Mouse (Mus musculus): ENCODE measurements around the gene Pde9a. TPM values are rescaled to one million over a fixed set of nuclear protein-coding genes. Genes with fewer than 3 reads are reported as not detected.

Gene Pde9a
- polyA plus RNA-seq, 1 experiment from 2014 or later, result 61.0 TPM

DNA sequence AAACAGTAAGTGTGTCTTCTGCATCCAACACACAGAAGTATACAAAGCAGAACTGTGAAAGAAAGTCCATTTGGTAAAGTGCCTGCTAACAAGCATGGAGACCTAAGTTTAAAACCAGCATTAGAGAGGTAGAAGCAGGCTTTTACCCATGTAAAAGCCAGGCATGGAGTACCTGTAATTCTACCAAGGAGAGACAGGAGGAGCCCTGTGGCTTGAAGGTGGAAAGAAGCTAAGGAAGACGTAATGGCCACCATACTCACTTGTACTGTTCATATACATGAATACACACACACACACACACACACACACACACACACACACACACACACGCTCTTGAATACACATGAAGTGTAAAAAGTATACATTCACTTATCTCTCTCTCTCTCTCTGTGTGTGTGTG, 6.9 kb upstream of the Pde9a start:
- Histone ChIP-seq H3K4me2 (ENCODE audit: low read length) (no peak overlapping the region), H3K4me1 (replicated peaks; ENCODE audit: control insufficient read depth, insufficient read depth, low read length) (peaks cover 2% of the 10 kb centered on the region; the same call in 1 of the 2 replicates), H3K4me3 (ENCODE audit: low read depth, low read length) (no peak overlapping the region), H3K27me3 (replicated peaks; ENCODE audit: control insufficient read depth, insufficient read depth, low read length) (no peaks in the 10 kb centered on the region), H3K9me3 (ENCODE audit: control insufficient read depth, low read length) (no peaks in the 10 kb centered on the region), H3K27ac (ENCODE audit: low read depth) (no peak overlapping the region), H3K36me3 (ENCODE audit: control insufficient read depth, insufficient read depth, low read length) (no peaks in the 10 kb centered on the region), H3K9ac (ENCODE audit: low read length) (no peak overlapping the region)
- DNase-seq (ENCODE audit: low spot score), result no peak
- 60% methylated on average over 2 of the region's 2 CpGs for WGBS
- no peak for ATAC-seq (replicated peaks; ENCODE audit: low FRiP score, low TSS enrichment, low read depth)

DNA sequence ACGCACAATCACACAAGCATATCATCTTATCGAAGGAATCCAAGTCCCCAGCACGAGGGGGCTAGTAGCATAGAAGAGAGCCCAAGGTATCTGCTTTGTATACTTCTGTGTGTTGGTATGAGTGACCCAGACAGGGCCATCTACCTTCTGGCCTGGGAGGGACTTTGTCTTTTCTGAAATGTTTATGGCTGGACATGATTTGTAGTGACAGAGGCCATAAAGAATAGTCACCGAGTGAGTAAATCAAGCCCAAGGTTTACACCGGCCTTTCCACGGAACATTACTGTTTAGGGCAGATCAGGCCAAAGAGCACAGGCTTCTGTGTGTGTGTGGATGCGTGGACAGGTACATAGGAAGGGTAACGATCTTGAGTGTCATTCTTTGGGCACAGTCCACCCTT, 6.1 kb upstream of the Pde9a start:
- H3K4me2 ChIP-seq (ENCODE audit: low read length), result no peak overlapping the region
- H3K27ac ChIP-seq (ENCODE audit: low read depth), result no peak overlapping the region
- DNase-seq (ENCODE audit: low spot score) (no peak), ATAC-seq (replicated peaks; ENCODE audit: low FRiP score, low TSS enrichment, low read depth) (no peak; the same call in 1 of the 2 replicates)
- no peak overlapping the region for H3K9ac ChIP-seq (ENCODE audit: low read length)
- no peak overlapping the region for H3K4me3 ChIP-seq (ENCODE audit: low read depth, low read length)
- H3K36me3 ChIP-seq (ENCODE audit: control insufficient read depth, insufficient read depth, low read length), result no peaks in the 10 kb centered on the region
- no peaks in the 10 kb centered on the region for H3K27me3 ChIP-seq (replicated peaks; ENCODE audit: control insufficient read depth, insufficient read depth, low read length)
- WGBS, result 34% methylated on average over 8 of the region's 8 CpGs
- no peaks in the 10 kb centered on the region for H3K9me3 ChIP-seq (ENCODE audit: control insufficient read depth, low read length)
- peaks cover 4% of the 10 kb centered on the region for H3K4me1 ChIP-seq (replicated peaks; ENCODE audit: control insufficient read depth, insufficient read depth, low read length)

DNA sequence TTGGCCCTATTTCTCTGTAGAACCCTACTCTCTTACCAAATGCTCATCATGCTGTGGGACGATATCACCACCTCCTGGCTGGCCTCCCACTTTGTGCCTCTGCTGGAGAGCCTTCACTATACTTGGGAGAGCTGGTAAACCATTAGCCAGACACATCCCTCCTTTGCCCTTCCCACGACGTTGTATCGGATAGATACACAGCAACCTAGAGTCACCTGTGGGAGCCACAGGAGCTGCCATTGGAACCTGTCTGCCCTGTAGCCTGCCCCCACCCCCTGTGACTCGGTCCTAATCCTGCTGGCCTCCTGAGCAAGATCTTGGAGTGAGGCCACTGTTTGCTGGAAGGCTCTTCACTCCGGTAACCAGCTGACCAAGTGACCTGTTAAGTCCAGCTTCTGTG, 2.7 kb upstream of the Pde9a start:
- Histone ChIP-seq H3K9ac (ENCODE audit: low read length) (no peak overlapping the region), H3K27me3 (replicated peaks; ENCODE audit: control insufficient read depth, insufficient read depth, low read length) (no peaks in the 10 kb centered on the region), H3K9me3 (ENCODE audit: control insufficient read depth, low read length) (no peaks in the 10 kb centered on the region), H3K4me1 (replicated peaks; ENCODE audit: control insufficient read depth, insufficient read depth, low read length) (peaks cover 27% of the 10 kb centered on the region), H3K4me3 (ENCODE audit: low read depth, low read length) (no peak overlapping the region), H3K27ac (ENCODE audit: low read depth) (no peak overlapping the region), H3K36me3 (ENCODE audit: control insufficient read depth, insufficient read depth, low read length) (no peaks in the 10 kb centered on the region), H3K4me2 (ENCODE audit: low read length) (no peak overlapping the region)
- 63% methylated on average over 6 of the region's 6 CpGs for WGBS
- no peak for DNase-seq (ENCODE audit: low spot score)
- ATAC-seq (replicated peaks; ENCODE audit: low FRiP score, low TSS enrichment, low read depth), result no peak

DNA sequence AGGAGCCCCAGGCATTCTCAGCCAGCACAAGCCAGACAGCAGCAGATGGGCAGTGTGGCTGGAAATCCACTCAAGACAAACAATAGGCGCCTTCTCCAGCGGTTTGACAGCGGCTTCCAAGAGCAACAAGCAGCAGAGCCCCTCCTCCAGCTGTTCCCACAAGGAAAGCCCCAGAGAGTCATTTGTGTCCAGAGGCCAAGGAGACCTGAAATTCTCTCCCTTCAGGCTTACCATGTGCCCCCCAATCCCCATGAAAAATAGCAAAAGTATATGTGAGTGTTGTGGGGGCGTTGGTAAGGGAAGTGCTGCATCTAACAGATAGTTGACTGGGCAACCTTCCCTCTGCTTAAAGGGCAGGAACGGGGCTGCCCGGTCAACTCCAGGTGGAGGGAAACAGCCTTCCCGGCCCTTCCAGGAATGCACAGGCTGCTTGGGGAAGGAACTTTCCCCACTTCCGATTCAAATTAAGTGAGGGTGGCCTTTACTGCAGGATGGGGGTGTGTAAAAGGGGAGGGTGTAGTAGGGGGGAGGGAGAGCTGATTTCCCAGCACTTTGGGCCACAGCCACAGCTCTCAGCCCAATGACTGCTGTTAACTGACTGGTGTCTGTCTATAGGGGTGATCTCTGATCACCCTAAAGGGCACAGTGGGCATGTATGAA, 912 bp upstream of the Pde9a start:
- DNase-seq (ENCODE audit: low spot score) (peak; percentile 62), ATAC-seq (replicated peaks; ENCODE audit: low FRiP score, low TSS enrichment, low read depth) (0 out of 2 replicates have a peak, but pooled peaks have one; percentile 11)
- peak overlapping the region; percentile 82 for H3K27ac ChIP-seq (ENCODE audit: low read depth)
- H3K4me1 ChIP-seq (replicated peaks; ENCODE audit: control insufficient read depth, insufficient read depth, low read length), result peaks cover 45% of the 10 kb centered on the region
- 15% methylated on average over 8 of the region's 8 CpGs for WGBS
- H3K4me2 ChIP-seq (ENCODE audit: low read length), result peak overlapping the region; percentile 74
- H3K9ac ChIP-seq (ENCODE audit: low read length), result peak overlapping the region; percentile 6; the same call in 1 of the 2 replicates
- no peaks in the 10 kb centered on the region for H3K27me3 ChIP-seq (replicated peaks; ENCODE audit: control insufficient read depth, insufficient read depth, low read length)
- H3K9me3 ChIP-seq (ENCODE audit: control insufficient read depth, low read length), result no peaks in the 10 kb centered on the region
- H3K4me3 ChIP-seq (ENCODE audit: low read depth, low read length), result no peak overlapping the region
- H3K36me3 ChIP-seq (ENCODE audit: control insufficient read depth, insufficient read depth, low read length), result no peaks in the 10 kb centered on the region

DNA sequence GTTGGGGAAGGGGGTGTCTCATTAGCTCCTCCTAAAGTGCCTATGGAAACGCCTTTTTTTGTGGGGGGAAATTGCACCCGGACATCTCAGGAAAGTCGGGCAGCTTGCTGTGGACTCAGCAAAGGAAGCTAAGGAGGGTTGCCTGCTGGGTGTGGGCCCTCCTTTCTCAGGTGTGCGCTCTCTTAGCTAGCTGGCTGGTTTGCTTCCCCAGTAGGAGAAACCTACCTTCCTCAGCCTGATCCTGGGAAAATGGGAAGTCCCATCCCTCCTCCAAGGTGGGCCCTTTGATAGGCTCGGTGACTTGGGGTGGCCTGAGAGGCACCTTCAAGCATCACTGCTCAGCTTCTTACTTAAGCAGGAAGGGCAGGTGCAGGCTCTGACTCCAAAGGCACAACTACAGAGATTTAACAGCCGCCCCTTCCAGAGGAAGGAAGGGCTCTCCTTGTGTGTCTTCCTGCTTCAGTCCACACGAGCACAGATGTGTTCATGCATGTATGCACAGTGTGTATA, 811 bp downstream of the Pde9a start:
- peak overlapping the region; percentile 74 for H3K4me2 ChIP-seq (ENCODE audit: low read length)
- ATAC-seq (replicated peaks; ENCODE audit: low FRiP score, low TSS enrichment, low read depth) (no peak), DNase-seq (ENCODE audit: low spot score) (no peak)
- H3K9me3 ChIP-seq (ENCODE audit: control insufficient read depth, low read length), result no peaks in the 10 kb centered on the region
- 2% methylated on average over 7 of the region's 7 CpGs for WGBS
- H3K36me3 ChIP-seq (ENCODE audit: control insufficient read depth, insufficient read depth, low read length), result no peaks in the 10 kb centered on the region
- peak overlapping the region; percentile 80 for H3K4me3 ChIP-seq (ENCODE audit: low read depth, low read length)
- peaks cover 52% of the 10 kb centered on the region for H3K4me1 ChIP-seq (replicated peaks; ENCODE audit: control insufficient read depth, insufficient read depth, low read length)
- peak overlapping the region; percentile 77 for H3K9ac ChIP-seq (ENCODE audit: low read length)
- H3K27ac ChIP-seq (ENCODE audit: low read depth), result no peak overlapping the region
- H3K27me3 ChIP-seq (replicated peaks; ENCODE audit: control insufficient read depth, insufficient read depth, low read length), result no peaks in the 10 kb centered on the region

DNA sequence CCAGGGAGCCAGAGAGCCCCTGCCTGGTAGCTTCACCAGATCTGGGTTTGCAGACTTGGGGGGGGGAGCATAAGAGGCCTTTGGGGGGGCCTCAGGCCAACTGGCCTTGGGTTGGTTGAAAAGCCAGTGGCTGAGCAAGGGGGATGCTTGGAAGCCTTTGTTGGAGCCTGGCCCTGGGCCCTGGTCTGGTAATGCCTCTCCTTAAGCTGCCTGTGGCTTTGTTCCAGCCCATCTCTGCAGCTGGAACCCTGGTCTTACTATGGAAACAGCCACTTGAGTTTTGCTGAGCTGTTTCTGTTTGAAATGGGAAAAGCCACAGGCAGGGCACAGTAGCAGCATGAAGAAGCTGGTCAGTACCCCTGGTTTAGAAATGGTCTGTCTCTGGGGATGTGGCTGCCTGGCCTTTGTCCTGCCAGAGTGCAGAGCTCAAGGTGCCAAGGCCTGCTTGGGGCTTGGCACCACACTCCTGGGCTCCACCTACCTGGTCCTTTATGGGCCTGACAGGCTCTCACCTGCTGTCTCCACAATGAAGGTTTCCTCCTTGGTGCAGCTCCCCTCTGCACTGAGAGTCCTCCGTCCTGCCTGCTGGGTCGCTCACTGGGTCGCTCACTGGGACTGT, 3.5 kb downstream of the Pde9a start:
- Histone ChIP-seq H3K27me3 (replicated peaks; ENCODE audit: control insufficient read depth, insufficient read depth, low read length) (no peaks in the 10 kb centered on the region), H3K27ac (ENCODE audit: low read depth) (peak overlapping the region; percentile 62), H3K4me3 (ENCODE audit: low read depth, low read length) (no peak overlapping the region), H3K4me2 (ENCODE audit: low read length) (peak overlapping the region; percentile 28), H3K36me3 (ENCODE audit: control insufficient read depth, insufficient read depth, low read length) (0 out of 2 replicates have a peak, but pooled peaks cover 4% of the 10 kb centered on the region), H3K4me1 (replicated peaks; ENCODE audit: control insufficient read depth, insufficient read depth, low read length) (peaks cover 67% of the 10 kb centered on the region), H3K9me3 (ENCODE audit: control insufficient read depth, low read length) (no peaks in the 10 kb centered on the region), H3K9ac (ENCODE audit: low read length) (no peak overlapping the region)
- 94% methylated on average over 3 of the region's 3 CpGs for WGBS
- ATAC-seq (replicated peaks; ENCODE audit: low FRiP score, low TSS enrichment, low read depth) (no peak), DNase-seq (ENCODE audit: low spot score) (no peak)

DNA sequence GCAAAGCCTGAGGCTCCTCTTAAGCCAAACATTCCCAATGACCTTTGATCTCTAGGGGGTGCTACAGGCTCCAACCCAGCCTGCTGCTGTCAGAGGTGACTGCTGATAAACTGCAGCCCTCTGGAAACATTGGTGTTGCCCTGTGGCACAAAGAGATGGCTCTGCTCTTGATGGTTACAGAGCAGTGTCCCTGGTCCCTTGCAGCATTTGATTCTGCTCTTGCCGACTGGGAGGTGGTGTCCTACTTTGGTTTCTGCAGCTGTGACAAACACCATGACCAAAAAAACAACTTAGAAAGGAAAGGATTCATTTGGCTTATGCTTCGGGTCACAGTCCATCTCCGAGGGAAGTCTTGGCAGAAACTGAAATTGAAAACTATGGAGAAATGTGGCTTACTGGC, 5.5 kb downstream of the Pde9a start:
- ATAC-seq (replicated peaks; ENCODE audit: low FRiP score, low TSS enrichment, low read depth) (no peak), DNase-seq (ENCODE audit: low spot score) (no peak)
- H3K36me3 ChIP-seq (ENCODE audit: control insufficient read depth, insufficient read depth, low read length), result 0 out of 2 replicates have a peak, but pooled peaks cover 4% of the 10 kb centered on the region
- H3K4me3 ChIP-seq (ENCODE audit: low read depth, low read length), result no peak overlapping the region
- no peaks in the 10 kb centered on the region for H3K9me3 ChIP-seq (ENCODE audit: control insufficient read depth, low read length)
- no peak overlapping the region for H3K4me2 ChIP-seq (ENCODE audit: low read length)
- H3K4me1 ChIP-seq (replicated peaks; ENCODE audit: control insufficient read depth, insufficient read depth, low read length), result peaks cover 57% of the 10 kb centered on the region
- no peak overlapping the region for H3K9ac ChIP-seq (ENCODE audit: low read length)
- WGBS, result 47% methylated on average over 3 of the region's 3 CpGs
- no peaks in the 10 kb centered on the region for H3K27me3 ChIP-seq (replicated peaks; ENCODE audit: control insufficient read depth, insufficient read depth, low read length)
- H3K27ac ChIP-seq (ENCODE audit: low read depth), result no peak overlapping the region

DNA sequence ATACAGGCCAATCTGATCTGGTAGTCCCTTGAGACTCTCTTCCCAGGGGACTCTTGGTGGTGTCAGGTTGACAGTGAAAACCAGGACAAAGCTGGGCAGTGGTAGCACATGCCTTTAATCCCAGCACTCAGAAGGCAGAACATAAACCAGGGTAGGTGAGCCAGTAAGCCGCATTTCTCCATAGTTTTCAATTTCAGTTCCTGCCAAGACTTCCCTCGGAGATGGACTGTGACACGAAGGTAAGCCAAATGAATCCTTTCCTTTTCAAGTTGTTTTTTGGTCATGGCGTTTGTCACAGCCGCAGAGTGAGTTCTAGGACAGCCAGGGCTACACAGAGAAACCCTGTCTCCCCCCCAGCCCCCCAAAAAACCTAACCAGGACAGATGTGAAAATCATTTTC, 6.0 kb downstream of the Pde9a start:
- no peak overlapping the region for H3K9ac ChIP-seq (ENCODE audit: low read length)
- 0 out of 2 replicates have a peak, but pooled peaks cover 4% of the 10 kb centered on the region for H3K36me3 ChIP-seq (ENCODE audit: control insufficient read depth, insufficient read depth, low read length)
- no peaks in the 10 kb centered on the region for H3K9me3 ChIP-seq (ENCODE audit: control insufficient read depth, low read length)
- peaks cover 53% of the 10 kb centered on the region for H3K4me1 ChIP-seq (replicated peaks; ENCODE audit: control insufficient read depth, insufficient read depth, low read length)
- no peak overlapping the region for H3K4me2 ChIP-seq (ENCODE audit: low read length)
- ATAC-seq (replicated peaks; ENCODE audit: low FRiP score, low TSS enrichment, low read depth), result no peak
- WGBS, result 73% methylated on average over 5 of the region's 5 CpGs
- no peak overlapping the region for H3K27ac ChIP-seq (ENCODE audit: low read depth)
- H3K4me3 ChIP-seq (ENCODE audit: low read depth, low read length), result no peak overlapping the region
- DNase-seq (ENCODE audit: low spot score), result no peak
- H3K27me3 ChIP-seq (replicated peaks; ENCODE audit: control insufficient read depth, insufficient read depth, low read length), result no peaks in the 10 kb centered on the region
